Mouse (Mus musculus) brain, embryonic 14.5 days (tissue): ENCODE measurements around the gene Tcp10c. TPM values are rescaled to one million over a fixed set of nuclear protein-coding genes. Genes with fewer than 3 reads are reported as not detected.
"Not testable (repeated sequence)": the region's sequence is repeated elsewhere in the genome, so short reads cannot be mapped to it uniquely, and the experiment has no call there.

ENCODE experiments used
- DNase-seq: peaks from one replicate; pipeline ENCODE4 v3.0.0-alpha.2; 2011; ENCODE audit warnings: low read depth
- polyA plus RNA-seq: library from polyadenylated mRNA; depleted of rRNA; stranded (reverse); fragments of >200 nt; gene quantifications from 2 replicates; pipeline ENCODE4 v1.2.3, GENCODE M21; 2012; rRNA removed

Tcp10c gene
- polyA plus RNA-seq, 1 experiment: not detected

GRCm38 (mm10) chr17:13379951-13380615 lies 25.7 kb downstream of the Tcp10c start:
- peak; percentile 17 for DNase-seq

GRCm38 (mm10) chr17:13381286-13381685 lies 26.9 kb downstream of the Tcp10c start:
- not testable (repeated sequence) for DNase-seq

GRCm38 (mm10) chr17:13391020-13391419 lies 36.6 kb downstream of the Tcp10c start:
- DNase-seq: not testable (repeated sequence)

GRCm38 (mm10) chr17:13399961-13400360 lies 45.6 kb downstream of the Tcp10c start:
- not testable (repeated sequence) for DNase-seq

GRCm38 (mm10) chr17:13402118-13402517 lies 47.7 kb downstream of the Tcp10c start:
- DNase-seq: not testable (repeated sequence)

GRCm38 (mm10) chr17:13403527-13404131 lies 49.3 kb downstream of the Tcp10c start:
- not testable (repeated sequence) for DNase-seq

- not testable (repeated sequence) for DNase-seq
Observed at GRCm38 (mm10) chr17:13406023-13406422, 51.7 kb downstream of the Tcp10c start.

- DNase-seq: not testable (repeated sequence)
Observed at GRCm38 (mm10) chr17:13406701-13407100, 52.3 kb downstream of the Tcp10c start.

GRCm38 (mm10) chr17:13407621-13408256 lies 53.4 kb downstream of the Tcp10c start:
- not testable (repeated sequence) for DNase-seq

GRCm38 (mm10) chr17:13408257-13408633 lies 53.9 kb downstream of the Tcp10c start:
- DNase-seq: not testable (repeated sequence)

- DNase-seq: not testable (repeated sequence)
Observed at GRCm38 (mm10) chr17:13421022-13421591, 66.7 kb downstream of the Tcp10c start.

GRCm38 (mm10) chr17:13422638-13423037 lies 68.3 kb downstream of the Tcp10c start:
- not testable (repeated sequence) for DNase-seq

- DNase-seq: not testable (repeated sequence)
Observed at GRCm38 (mm10) chr17:13423373-13424024, 69.1 kb downstream of the Tcp10c start.

- not testable (repeated sequence) for DNase-seq
Observed at GRCm38 (mm10) chr17:13424321-13424720, 69.9 kb downstream of the Tcp10c start.

- not testable (repeated sequence) for DNase-seq
Observed at GRCm38 (mm10) chr17:13425694-13426093, 71.3 kb downstream of the Tcp10c start.

GRCm38 (mm10) chr17:13426508-13426907 lies 72.1 kb downstream of the Tcp10c start:
- DNase-seq: not testable (repeated sequence)

Other genes starting within 250 kb of the Tcp10c start
- gene Unc93a, start 222.8 kb upstream of the Tcp10c start, polyA plus RNA-seq: 0.05 and 0.08 TPM in 2 replicates
- gene Smok2a, start 133.4 kb upstream of the Tcp10c start, polyA plus RNA-seq: not detected in 2 replicates
- not detected in 2 replicates for gene Smok2b, start 124.3 kb upstream of the Tcp10c start, polyA plus RNA-seq